In genomic region chr6:34162607-34163006, GRCm38 (mm10) we compare ENCODE assay signal across 20 mouse cellular contexts.
"Had no signal": no experiment of that assay in that cellular context is flagged by ENCODE, and none has a peak within 500 bp of the region (broad histone marks: within the 10 kb centered on the region; RNA-seq: fewer than 3 reads in every experiment).

No protein-coding gene starts in this region.

- H3K27ac ChIP-seq: heart, adult 2 months; heart, embryonic 13.5 days; heart, embryonic 15.5 days; hindbrain, embryonic 13.5 days; hindbrain, embryonic 15.5 days; hindbrain, postnatal 0 days; limb, embryonic 13.5 days; limb, embryonic 15.5 days; liver, embryonic 12.5 days; liver, embryonic 14.5 days had no signal

- H3K4me1 ChIP-seq: hindbrain, embryonic 13.5 days; hindbrain, embryonic 15.5 days; limb, embryonic 13.5 days; limb, embryonic 15.5 days had no signal

- H3K9me3 ChIP-seq: heart, embryonic 13.5 days; heart, embryonic 15.5 days; hindbrain, embryonic 13.5 days; hindbrain, embryonic 15.5 days; limb, embryonic 13.5 days; limb, embryonic 15.5 days; liver, embryonic 12.5 days had no signal

- H3K4me3 ChIP-seq: heart, adult 2 months; heart, embryonic 13.5 days; heart, embryonic 15.5 days; hindbrain, embryonic 13.5 days; hindbrain, embryonic 15.5 days; limb, embryonic 13.5 days; limb, embryonic 15.5 days; liver, embryonic 12.5 days had no signal

- H3K4me2 ChIP-seq: heart, embryonic 11.5 days; heart, embryonic 13.5 days; heart, embryonic 15.5 days; hindbrain, embryonic 13.5 days; hindbrain, embryonic 15.5 days; limb, embryonic 13.5 days; limb, embryonic 15.5 days; liver, embryonic 12.5 days had no signal

- H3K27me3 ChIP-seq: heart, embryonic 13.5 days; heart, embryonic 15.5 days; hindbrain, embryonic 13.5 days; hindbrain, embryonic 15.5 days; liver, embryonic 12.5 days had no signal

- DNase-seq: gastrocnemius, postnatal 14 days; gastrocnemius, postnatal 36 days; heart, adult 2 months; heart, postnatal 14 days; heart, postnatal 36 days; kidney, postnatal 10 days; layer of hippocampus, adult 9-11 months; layer of hippocampus, postnatal 36 days; left cerebral cortex, postnatal 4 days had no signal

- H3K9ac ChIP-seq: heart, embryonic 13.5 days; heart, embryonic 15.5 days; hindbrain, embryonic 13.5 days; hindbrain, embryonic 15.5 days; limb, embryonic 13.5 days; limb, embryonic 15.5 days; liver, embryonic 12.5 days; liver, embryonic 14.5 days had no signal

- ATAC-seq: hindbrain, postnatal 0 days; intestine, embryonic 16.5 days; liver, embryonic 12.5 days had no signal
